Mouse (Mus musculus) CH12.LX (cell line): ENCODE measurements around the gene Olfr874.

Source experiments
- CTCF ChIP-seq, 2 experiments: IDR thresholded peaks in 1 of 2; conservative IDR thresholded peaks in 1 of 2; 2 replicates each; pipeline ENCODE4 v1.5.1; 2011 to 2012; ENCODE audit warnings: low read depth in 2 of 2, low read length in 2 of 2, improper control_type of control experiment in 1 of 2, inconsistent platforms in 1 of 2, mild to moderate bottlenecking in 1 of 2, moderate library complexity in 1 of 2
- GABPA ChIP-seq: IDR thresholded peaks from 2 replicates; pipeline ENCODE4 v1.6.1; 2012; ENCODE audit warnings: low read depth, low read length, improper control_type of control experiment, inconsistent platforms; ENCODE audit not compliant: insufficient replicate concordance
- TBP ChIP-seq: conservative IDR thresholded peaks from 2 replicates; pipeline ENCODE4 v1.6.1; 2011; ENCODE audit warnings: low read depth, low read length, improper control_type of control experiment
- USF1 ChIP-seq: IDR thresholded peaks from 2 replicates; pipeline ENCODE4 v1.6.1; 2014; ENCODE audit warnings: low read depth, mild to moderate bottlenecking, inconsistent platforms, low read length, improper control_type of control experiment

DNA sequence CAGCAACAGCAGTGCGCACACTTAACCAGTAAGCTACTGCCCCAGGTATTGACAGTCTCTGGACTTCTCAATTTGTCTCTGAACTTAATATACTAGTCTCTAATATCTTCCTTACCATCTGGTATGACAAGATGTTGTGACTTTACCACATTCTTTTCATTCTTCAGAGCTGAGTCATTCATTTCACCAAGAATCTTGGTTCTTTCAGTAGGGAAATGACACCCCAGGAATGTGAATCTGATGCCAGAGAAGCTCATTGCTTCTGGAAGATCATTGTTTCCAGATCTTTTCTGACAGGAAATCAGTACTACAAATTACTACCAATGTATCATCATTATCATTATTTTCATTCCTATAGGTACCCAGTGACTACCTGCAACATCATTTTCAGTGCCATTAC, 10.6 kb upstream of the Olfr874 start:
- no peak for TF ChIP-seq CTCF (conservative IDR thresholded peaks at IDR 0.05 in 1 of 2, IDR thresholded peaks at IDR 0.05 in 1 of 2; ENCODE audit: low read depth in 2 of 2, low read length in 2 of 2)
- no peak for TF ChIP-seq GABPA
- TF ChIP-seq TBP: no peak
- TF ChIP-seq USF1: no peak
